Mouse (Mus musculus): ENCODE results near the gene Slc25a30. TPM values are rescaled to one million over a fixed set of nuclear protein-coding genes. Genes with fewer than 3 reads are reported as not detected.

The Slc25a30 gene
- polyA plus RNA-seq, 1 experiment from 2014 or later: 9.2 TPM

DNA sequence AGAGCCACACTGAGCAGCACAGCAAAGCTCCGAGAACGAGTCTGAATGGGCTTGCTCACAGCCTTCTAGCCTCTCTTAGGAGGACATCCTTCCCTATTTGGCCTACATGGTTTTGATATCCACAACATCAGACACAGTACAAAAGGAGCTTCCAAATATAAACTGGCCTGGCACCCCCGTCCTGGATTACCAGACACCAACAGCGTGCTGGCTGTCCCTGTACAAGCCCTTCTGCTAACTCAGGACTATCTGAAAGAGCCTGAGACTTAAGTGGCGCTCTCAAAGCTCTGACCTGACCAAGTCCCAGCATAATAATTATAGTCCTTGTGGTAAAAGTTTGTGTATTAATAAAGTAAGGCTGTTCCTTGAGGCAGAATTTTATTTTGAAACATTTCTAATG is 66.7 kb downstream of the Slc25a30 start:
- no peaks in the 10 kb centered on the region for H3K27me3 ChIP-seq (ENCODE audit: control insufficient read depth, insufficient read depth, low read length)
- 0 out of 2 replicates have a peak overlapping the region, but pooled peaks have one; percentile 18 for H3K9ac ChIP-seq (ENCODE audit: low read length)
- H3K36me3 ChIP-seq (ENCODE audit: control insufficient read depth, insufficient read depth, low read length): peaks cover 89% of the 10 kb centered on the region
- H3K9me3 ChIP-seq (ENCODE audit: control insufficient read depth, low read length): no peaks in the 10 kb centered on the region
- H3K4me3 ChIP-seq (ENCODE audit: control insufficient read depth in 1 of 2, insufficient read depth in 1 of 2, low read depth in 1 of 2, low read length in 2 of 2): no peak overlapping the region
- H3K4me1 ChIP-seq (ENCODE audit: control insufficient read depth in 2 of 2, insufficient read depth in 2 of 2, low read length in 2 of 2): peaks cover 0 to 2% of the 10 kb centered on the region in 2 experiments; a peak in 1 of 4 replicates
- WGBS: 35% methylated on average over 5 of the region's 5 CpGs
- peak overlapping the region; percentile 55 to 61; a peak in 3 of 4 replicates for H3K27ac ChIP-seq (replicated peaks in 1 of 2; ENCODE audit: control insufficient read depth in 1 of 2, insufficient read depth in 1 of 2, low read depth in 2 of 2, low read length in 2 of 2)
- ATAC-seq (ENCODE audit: insufficient number of reproducible peaks, insufficient read depth, low FRiP score, low read depth): no peak
- H3K4me2 ChIP-seq (ENCODE audit: low read length): no peak overlapping the region

DNA sequence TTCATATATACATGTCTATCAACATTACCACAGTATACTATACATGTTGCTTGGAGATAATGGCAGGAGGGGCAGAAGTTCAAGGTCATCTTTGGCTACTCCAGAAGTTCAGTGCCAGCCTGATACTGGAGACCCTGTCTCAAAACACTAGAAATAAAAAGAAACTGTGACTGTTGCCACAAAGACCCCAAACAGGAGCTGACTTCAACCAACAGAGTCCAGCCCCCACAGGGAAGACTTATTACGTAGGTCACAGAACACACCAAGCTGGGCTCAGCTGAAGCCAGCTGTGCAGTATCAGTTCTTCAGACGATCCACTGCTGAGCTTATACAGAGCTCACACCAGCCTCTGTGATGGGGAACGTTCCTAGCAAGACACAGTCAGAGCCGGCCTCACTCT is 70.4 kb downstream of the Slc25a30 start:
- H3K27ac ChIP-seq (replicated peaks in 1 of 2; ENCODE audit: control insufficient read depth in 1 of 2, insufficient read depth in 1 of 2, low read depth in 2 of 2, low read length in 2 of 2): no peak overlapping the region
- 89% methylated on average over 4 of the region's 4 CpGs for WGBS
- no peak overlapping the region for H3K4me2 ChIP-seq (ENCODE audit: low read length)
- H3K4me3 ChIP-seq (ENCODE audit: control insufficient read depth in 1 of 2, insufficient read depth in 1 of 2, low read depth in 1 of 2, low read length in 2 of 2): no peak overlapping the region
- ATAC-seq (ENCODE audit: insufficient number of reproducible peaks, insufficient read depth, low FRiP score, low read depth): no peak
- no peaks in the 10 kb centered on the region for H3K9me3 ChIP-seq (ENCODE audit: control insufficient read depth, low read length)
- no peak overlapping the region for H3K9ac ChIP-seq (ENCODE audit: low read length)
- peaks cover 0 to 2% of the 10 kb centered on the region in 2 experiments; a peak in 1 of 4 replicates for H3K4me1 ChIP-seq (ENCODE audit: control insufficient read depth in 2 of 2, insufficient read depth in 2 of 2, low read length in 2 of 2)
- no peaks in the 10 kb centered on the region for H3K27me3 ChIP-seq (ENCODE audit: control insufficient read depth, insufficient read depth, low read length)
- H3K36me3 ChIP-seq (ENCODE audit: control insufficient read depth, insufficient read depth, low read length): peaks cover 99% of the 10 kb centered on the region

- no peaks in the 10 kb centered on the region for H3K27me3 ChIP-seq (ENCODE audit: control insufficient read depth, insufficient read depth, low read length)
- 79% methylated on average over 4 of the region's 4 CpGs for WGBS
- H3K36me3 ChIP-seq (ENCODE audit: control insufficient read depth, insufficient read depth, low read length): peaks cover 100% of the 10 kb centered on the region
- H3K27ac ChIP-seq (replicated peaks in 1 of 2; ENCODE audit: control insufficient read depth in 1 of 2, insufficient read depth in 1 of 2, low read depth in 2 of 2, low read length in 2 of 2): no peak overlapping the region
- no peaks in the 10 kb centered on the region for H3K4me1 ChIP-seq (ENCODE audit: control insufficient read depth in 2 of 2, insufficient read depth in 2 of 2, low read length in 2 of 2)
- no peaks in the 10 kb centered on the region for H3K9me3 ChIP-seq (ENCODE audit: control insufficient read depth, low read length)
- no peak for ATAC-seq (ENCODE audit: insufficient number of reproducible peaks, insufficient read depth, low FRiP score, low read depth)
- H3K4me3 ChIP-seq (ENCODE audit: control insufficient read depth in 1 of 2, insufficient read depth in 1 of 2, low read depth in 1 of 2, low read length in 2 of 2): no peak overlapping the region
- H3K4me2 ChIP-seq (ENCODE audit: low read length): no peak overlapping the region
- H3K9ac ChIP-seq (ENCODE audit: low read length): no peak overlapping the region
Measured at GRCm38 (mm10) chr14:75713661-75714060, 73.2 kb downstream of the Slc25a30 start.

DNA sequence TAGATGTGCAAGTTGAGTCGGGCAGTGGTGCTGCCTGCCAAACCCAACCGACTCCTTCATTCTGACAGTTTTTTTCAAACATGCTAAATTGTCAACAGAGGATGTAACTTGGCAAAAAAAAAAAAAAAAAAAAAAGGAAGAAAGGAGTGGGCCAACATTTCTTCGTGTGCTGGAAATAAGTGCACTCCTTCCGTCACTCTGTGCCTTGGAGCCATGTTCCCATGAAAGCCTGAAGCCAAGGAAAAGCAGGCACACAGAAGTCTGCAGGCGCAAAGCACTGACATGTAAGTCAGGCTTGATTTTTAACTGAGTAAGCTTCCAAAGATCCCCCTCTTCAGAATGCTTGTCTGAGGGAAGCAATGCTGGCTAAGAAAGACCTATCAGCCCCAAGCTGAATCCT is 74.2 kb downstream of the Slc25a30 start:
- WGBS: 76% methylated on average over 5 of the region's 5 CpGs
- Histone ChIP-seq H3K4me1 (ENCODE audit: control insufficient read depth in 2 of 2, insufficient read depth in 2 of 2, low read length in 2 of 2) (no peaks in the 10 kb centered on the region), H3K36me3 (ENCODE audit: control insufficient read depth, insufficient read depth, low read length) (peaks cover 98% of the 10 kb centered on the region), H3K9me3 (ENCODE audit: control insufficient read depth, low read length) (no peaks in the 10 kb centered on the region), H3K27ac (replicated peaks in 1 of 2; ENCODE audit: control insufficient read depth in 1 of 2, insufficient read depth in 1 of 2, low read depth in 2 of 2, low read length in 2 of 2) (peak overlapping the region in 1 of 2 experiments; percentile 39; a peak in 2 of 4 replicates), H3K9ac (ENCODE audit: low read length) (no peak overlapping the region), H3K27me3 (ENCODE audit: control insufficient read depth, insufficient read depth, low read length) (no peaks in the 10 kb centered on the region), H3K4me2 (ENCODE audit: low read length) (no peak overlapping the region), H3K4me3 (ENCODE audit: control insufficient read depth in 1 of 2, insufficient read depth in 1 of 2, low read depth in 1 of 2, low read length in 2 of 2) (no peak overlapping the region)
- ATAC-seq (ENCODE audit: insufficient number of reproducible peaks, insufficient read depth, low FRiP score, low read depth): no peak

- no peak for ATAC-seq (ENCODE audit: insufficient number of reproducible peaks, insufficient read depth, low FRiP score, low read depth)
- no peak overlapping the region for H3K9ac ChIP-seq (ENCODE audit: low read length)
- no peak overlapping the region for H3K4me3 ChIP-seq (ENCODE audit: control insufficient read depth in 1 of 2, insufficient read depth in 1 of 2, low read depth in 1 of 2, low read length in 2 of 2)
- no peaks in the 10 kb centered on the region for H3K9me3 ChIP-seq (ENCODE audit: control insufficient read depth, low read length)
- no peak overlapping the region for H3K27ac ChIP-seq (replicated peaks in 1 of 2; ENCODE audit: control insufficient read depth in 1 of 2, insufficient read depth in 1 of 2, low read depth in 2 of 2, low read length in 2 of 2)
- 89% methylated on average over 3 of the region's 3 CpGs for WGBS
- H3K36me3 ChIP-seq (ENCODE audit: control insufficient read depth, insufficient read depth, low read length): peaks cover 97% of the 10 kb centered on the region
- no peaks in the 10 kb centered on the region for H3K27me3 ChIP-seq (ENCODE audit: control insufficient read depth, insufficient read depth, low read length)
- no peak overlapping the region for H3K4me2 ChIP-seq (ENCODE audit: low read length)
- no peaks in the 10 kb centered on the region; a peak in 1 of 4 replicates for H3K4me1 ChIP-seq (ENCODE audit: control insufficient read depth in 2 of 2, insufficient read depth in 2 of 2, low read length in 2 of 2)
Measured at GRCm38 (mm10) chr14:75711731-75712130, 75.1 kb downstream of the Slc25a30 start.

Other genes with a start within 250 kb of the Slc25a30 start
- not detected in 2 replicates for gene Spert, start 193.9 kb downstream of the Slc25a30 start, polyA plus RNA-seq (2014; fragmentation: Nextera tagmentation; extraction: Ambion mirVana)
- not detected in 2 replicates for gene Erich6b, start 144.8 kb downstream of the Slc25a30 start, polyA plus RNA-seq (2014; fragmentation: Nextera tagmentation; extraction: Ambion mirVana)
- 16.0 and 16.5 TPM in 2 replicates for gene Cog3, start 32.5 kb downstream of the Slc25a30 start, polyA plus RNA-seq (2014; fragmentation: Nextera tagmentation; extraction: Ambion mirVana)
- 1,091 and 1,152 TPM in 2 replicates for gene Tpt1, start 58.1 kb upstream of the Slc25a30 start, polyA plus RNA-seq (2014; fragmentation: Nextera tagmentation; extraction: Ambion mirVana)
- gene Kctd4, start 168.0 kb upstream of the Slc25a30 start, polyA plus RNA-seq (2014; fragmentation: Nextera tagmentation; extraction: Ambion mirVana): 0.47 and 0.59 TPM in 2 replicates
- gene Gtf2f2, start 223.8 kb upstream of the Slc25a30 start, polyA plus RNA-seq (2014; fragmentation: Nextera tagmentation; extraction: Ambion mirVana): 25.4 and 26.9 TPM in 2 replicates